Mouse (Mus musculus) midbrain, embryonic 14.5 days (tissue): ENCODE measurements around the gene Galnt14. TPM values are rescaled to one million over a fixed set of nuclear protein-coding genes. Genes with fewer than 3 reads are reported as not detected.

Source experiments
- ATAC-seq: fragments of 200-750 bp; cut with Nextera tagmentation; 2 replicates; pipeline ENCODE4 v1.8.0; 2017; ENCODE audit warnings: moderate number of reproducible peaks, moderate library complexity; ENCODE audit not compliant: low FRiP score, low TSS enrichment
- DNase-seq: peaks from one replicate; pipeline ENCODE4 v3.0.0-alpha.2; 2015
- H3K27ac ChIP-seq: fragments of 300-500 bp; sonication (generic); replicated peaks from 2 replicates; pipeline ENCODE4 v1.5.1; 2014; ENCODE audit warnings: mild to moderate bottlenecking, low read depth, low read length, moderate library complexity
- H3K27me3 ChIP-seq: fragments of 300-500 bp; sonication (generic); 2 replicates; pipeline ENCODE4 v1.6.1; 2014; ENCODE audit warnings: low read length, control low read depth, mixed read lengths; ENCODE audit not compliant: control insufficient read depth, insufficient read depth
- H3K36me3 ChIP-seq: fragments of 300-500 bp; sonication (generic); 2 replicates; pipeline ENCODE4 v1.6.1; 2014; ENCODE audit warnings: low read length, control low read depth; ENCODE audit not compliant: control insufficient read depth, insufficient read depth
- H3K4me1 ChIP-seq: fragments of 300-500 bp; sonication (generic); 2 replicates; pipeline ENCODE4 v1.6.1; 2014; ENCODE audit warnings: mild to moderate bottlenecking, antibody characterized with exemption, low read length, control low read depth; ENCODE audit not compliant: control insufficient read depth, insufficient read depth
- H3K4me2 ChIP-seq: fragments of 300-500 bp; sonication (generic); 2 replicates; pipeline ENCODE4 v1.6.1; 2014; ENCODE audit warnings: mild to moderate bottlenecking, low read length, moderate library complexity
- H3K4me3 ChIP-seq: fragments of 300-500 bp; sonication (generic); replicated peaks from 2 replicates; pipeline ENCODE4 v1.5.1; 2014; ENCODE audit warnings: low read depth, low read length
- H3K9ac ChIP-seq: fragments of 300-500 bp; sonication (generic); replicated peaks from 2 replicates; pipeline ENCODE4 v1.6.1; 2014; ENCODE audit warnings: mild to moderate bottlenecking, low read length, moderate library complexity
- H3K9me3 ChIP-seq: fragments of 300-500 bp; sonication (generic); 2 replicates; pipeline ENCODE4 v1.6.1; 2016; ENCODE audit warnings: low read length, control low read depth, mixed read lengths; ENCODE audit not compliant: control insufficient read depth
- WGBS: fragments of 180-500 bp; shearing (Covaris S2); extraction: QIAGEN DNeasy Blood & Tissue Kit; methylation state at CpG from one replicate; pipeline ENCODE4 v1.1.7; 2014; 5-methylcytosine and 5-hydroxymethylcytosine counted together
- polyA plus RNA-seq: library from polyadenylated mRNA; unstranded; fragments of >200 nt; fragmentation: Nextera tagmentation; extraction: Ambion mirVana; gene quantifications from 2 replicates; pipeline ENCODE4 v1.2.1, GENCODE M21; 2014

The Galnt14 gene
- polyA plus RNA-seq = 15.3 and 18.8 TPM in 2 replicates

- Histone ChIP-seq H3K36me3 (no peaks in the 10 kb centered on the region), H3K4me1 (peaks cover 14% of the 10 kb centered on the region), H3K9me3 (no peaks in the 10 kb centered on the region), H3K27me3 (no peaks in the 10 kb centered on the region; the same call in 1 of the 2 replicates), H3K27ac (peak within 1 kb of the TSS; percentile 85), H3K9ac (peak within 1 kb of the TSS; percentile 80), H3K4me3 (peak within 1 kb of the TSS; percentile 58), H3K4me2 (peak within 1 kb of the TSS; percentile 92)
- DNase-seq (peak; percentile 82), ATAC-seq (peak; percentile 71)
- under 1% methylated on average over 74 of the region's 75 CpGs for WGBS
Measured at GRCm38 (mm10) chr17:73710042-73710911, at the start of gene Galnt14. Gene Galnt14, minus strand, starts transcription at chr17:73710453.

DNA sequence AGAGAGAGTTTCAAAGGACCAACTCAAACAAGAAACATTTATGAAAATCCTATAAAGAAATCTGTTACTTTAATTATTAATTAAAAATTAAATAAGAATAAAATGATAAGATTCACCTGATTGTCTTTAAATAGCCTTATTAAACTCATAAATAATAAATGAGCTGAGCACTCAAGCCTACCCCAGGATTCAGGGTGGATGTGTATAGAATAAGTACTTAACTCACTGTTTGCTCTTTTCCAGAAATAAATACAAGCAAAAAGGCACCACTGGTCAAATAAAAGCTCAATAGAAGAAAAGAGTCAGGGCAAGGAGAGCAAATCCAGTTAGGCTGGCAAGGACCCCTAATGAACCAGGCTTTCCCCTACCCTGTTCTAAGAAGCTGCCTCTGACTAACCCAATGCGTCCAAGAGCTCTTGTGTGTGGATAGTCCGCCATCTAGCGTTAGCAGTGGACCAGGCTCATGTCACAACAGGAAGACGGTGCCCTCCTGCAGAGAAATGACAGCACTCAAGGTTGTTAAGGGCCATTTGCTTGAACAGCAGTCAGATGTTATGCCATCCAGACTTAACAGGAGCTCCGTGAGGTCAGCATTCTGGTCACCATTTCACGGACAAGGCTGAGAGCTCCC is 33.5 kb upstream of the Galnt14 start:
- H3K4me1 ChIP-seq = no peaks in the 10 kb centered on the region
- 5% methylated on average over 6 of the region's 6 CpGs for WGBS
- H3K27ac ChIP-seq = no peak overlapping the region
- no peaks in the 10 kb centered on the region for H3K9me3 ChIP-seq
- no peak overlapping the region for H3K4me3 ChIP-seq
- H3K36me3 ChIP-seq = no peaks in the 10 kb centered on the region
- no peak overlapping the region for H3K4me2 ChIP-seq
- H3K27me3 ChIP-seq = no peaks in the 10 kb centered on the region
- H3K9ac ChIP-seq = no peak overlapping the region
- DNase-seq (peak; percentile 95), ATAC-seq (peak; percentile 92; the same call in 1 of the 2 replicates)

DNA sequence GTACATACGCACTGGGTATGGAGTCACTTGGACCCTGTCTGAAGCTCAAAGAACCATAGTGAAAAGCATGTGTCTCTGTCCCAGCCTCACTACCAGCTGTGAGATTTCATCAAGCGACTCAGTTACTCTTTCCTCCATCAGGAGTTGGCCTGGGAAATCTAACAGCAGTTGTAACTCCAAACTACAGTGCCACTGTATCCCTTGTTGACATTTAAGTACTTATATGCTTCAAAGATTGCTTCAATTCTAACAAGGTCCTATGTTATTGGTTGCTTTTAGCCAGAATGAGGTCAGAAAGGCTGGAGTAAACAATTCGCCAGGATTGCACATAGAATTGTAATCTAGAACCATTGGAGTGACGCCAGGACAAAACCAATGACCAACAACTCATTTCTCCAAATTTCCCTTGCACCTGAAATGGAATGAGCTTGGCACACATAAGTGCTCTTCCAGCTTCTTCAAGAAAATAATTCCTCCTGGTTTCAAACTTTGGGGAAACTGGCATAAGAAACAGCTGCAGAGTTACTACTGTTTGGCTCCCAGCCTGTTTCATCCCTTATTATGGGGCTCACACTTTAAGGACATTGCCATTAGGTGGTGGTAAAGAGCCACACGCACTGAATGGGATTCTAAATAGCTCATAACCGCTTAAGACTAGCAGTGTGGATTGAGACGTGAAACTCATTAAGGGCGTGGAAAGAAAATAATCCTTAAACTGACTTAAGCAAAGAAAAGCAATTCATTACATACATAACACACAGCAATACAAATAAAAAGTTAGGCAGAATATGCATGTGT is 13.8 kb upstream of the Galnt14 start:
- no peak for ATAC-seq
- no peaks in the 10 kb centered on the region for H3K36me3 ChIP-seq
- peak; percentile 73 for DNase-seq

GRCm38 (mm10) chr17:73719021-73719748 is 8.9 kb upstream of the Galnt14 start:
- DNase-seq (no peak), ATAC-seq (no peak)
- Histone ChIP-seq H3K4me3 (no peak overlapping the region), H3K4me1 (peaks cover under 1% of the 10 kb centered on the region; the same call in 1 of the 2 replicates), H3K36me3 (no peaks in the 10 kb centered on the region), H3K9ac (no peak overlapping the region), H3K9me3 (no peaks in the 10 kb centered on the region), H3K4me2 (no peak overlapping the region), H3K27ac (no peak overlapping the region), H3K27me3 (no peaks in the 10 kb centered on the region)
- WGBS = 92% methylated on average over 2 of the region's 2 CpGs

More for the DNA sequence above, 13.8 kb upstream of the Galnt14 start:
- H3K4me1 ChIP-seq = no peaks in the 10 kb centered on the region
- no peak overlapping the region for H3K4me3 ChIP-seq
- H3K27me3 ChIP-seq = no peaks in the 10 kb centered on the region
- no peak overlapping the region for H3K4me2 ChIP-seq
- 61% methylated on average over 8 of the region's 8 CpGs for WGBS
- no peak overlapping the region for H3K9ac ChIP-seq
- H3K27ac ChIP-seq = no peak overlapping the region
- no peaks in the 10 kb centered on the region for H3K9me3 ChIP-seq

DNA sequence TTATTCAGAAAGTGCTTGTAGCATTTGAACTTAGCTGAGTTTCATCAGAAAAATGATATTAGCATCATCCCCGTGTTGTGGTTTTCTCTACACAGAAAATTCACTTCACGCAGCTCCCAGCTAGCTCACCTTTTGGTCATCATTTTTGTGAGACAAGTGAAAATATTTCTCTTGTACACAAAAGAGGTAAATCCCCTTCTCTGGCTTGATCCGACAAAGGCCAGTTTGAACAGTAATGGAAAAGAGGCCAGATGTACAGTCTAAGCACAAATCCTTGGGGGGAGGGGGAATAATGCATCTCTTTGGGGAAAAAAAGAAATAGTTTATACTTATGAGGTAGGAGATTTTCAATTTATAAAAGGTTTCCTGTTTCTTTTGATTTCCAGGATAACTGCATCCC is 6.4 kb upstream of the Galnt14 start:
- 53% methylated on average over 3 of the region's 3 CpGs for WGBS
- DNase-seq (peak; percentile 29), ATAC-seq (no peak)
- no peaks in the 10 kb centered on the region for H3K9me3 ChIP-seq
- H3K27me3 ChIP-seq = no peaks in the 10 kb centered on the region; the same call in 1 of the 2 replicates
- no peak overlapping the region for H3K27ac ChIP-seq
- H3K4me2 ChIP-seq = no peak overlapping the region
- H3K4me3 ChIP-seq = no peak overlapping the region
- H3K36me3 ChIP-seq = no peaks in the 10 kb centered on the region
- H3K9ac ChIP-seq = no peak overlapping the region
- H3K4me1 ChIP-seq = peaks cover 14% of the 10 kb centered on the region

DNA sequence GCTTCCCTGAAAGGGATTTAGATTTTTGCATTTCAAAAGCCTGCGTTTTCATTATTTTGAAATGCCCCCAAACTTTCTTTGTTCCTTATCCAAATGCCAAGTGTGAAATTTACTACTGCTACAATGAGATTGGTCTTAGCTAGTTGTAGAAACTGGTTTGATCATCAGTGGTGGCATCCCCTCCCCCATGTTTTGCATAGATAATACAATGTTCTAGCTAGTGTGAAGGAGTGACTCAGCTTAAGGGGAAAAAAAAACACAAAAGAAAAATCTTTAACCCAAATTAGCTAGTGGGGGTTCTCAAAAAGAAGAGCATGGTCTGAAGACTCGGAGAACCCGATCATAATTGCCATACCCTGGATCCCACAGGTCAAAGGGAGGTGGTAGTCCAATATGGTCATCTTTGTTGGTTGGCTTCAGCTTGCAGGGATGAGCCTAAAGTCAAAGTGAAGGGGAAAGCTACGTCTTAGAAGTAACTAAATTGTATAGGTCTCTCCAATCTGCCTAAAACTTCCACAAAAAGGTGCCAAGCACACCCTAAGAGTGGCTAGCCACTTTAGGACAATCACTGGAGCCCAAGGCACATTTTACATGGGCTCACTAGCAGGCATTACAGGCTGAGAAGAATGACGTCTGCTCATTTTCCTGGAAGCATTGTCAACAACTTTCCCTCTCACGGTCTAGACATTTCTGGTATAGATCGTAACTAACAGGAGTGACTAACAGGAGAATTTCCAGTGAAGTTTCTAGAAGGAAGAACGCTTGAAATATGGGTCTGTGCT is 4.4 kb upstream of the Galnt14 start:
- peak; percentile 36 for DNase-seq
- Histone ChIP-seq H3K4me3 (no peak overlapping the region), H3K9me3 (no peaks in the 10 kb centered on the region), H3K4me1 (peaks cover 14% of the 10 kb centered on the region), H3K4me2 (no peak overlapping the region), H3K9ac (no peak overlapping the region), H3K36me3 (no peaks in the 10 kb centered on the region), H3K27ac (no peak overlapping the region), H3K27me3 (no peaks in the 10 kb centered on the region; the same call in 1 of the 2 replicates)
- 73% methylated on average over 8 of the region's 8 CpGs for WGBS
- no peak for ATAC-seq

- DNase-seq (peak; percentile 69), ATAC-seq (peak; percentile 57; the same call in 1 of the 2 replicates)
- Histone ChIP-seq H3K9me3 (no peaks in the 10 kb centered on the region), H3K36me3 (no peaks in the 10 kb centered on the region), H3K4me3 (no peak overlapping the region), H3K4me1 (peaks cover 14% of the 10 kb centered on the region), H3K27ac (peak overlapping the region; percentile 72), H3K27me3 (no peaks in the 10 kb centered on the region; the same call in 1 of the 2 replicates), H3K9ac (0 out of 2 replicates have a peak overlapping the region, but pooled peaks have one; percentile 9), H3K4me2 (no peak overlapping the region)
- WGBS = 40% methylated on average over 11 of the region's 11 CpGs
Measured at GRCm38 (mm10) chr17:73713347-73713746, 3.1 kb upstream of the Galnt14 start.
